Mouse (Mus musculus) MEL (cell line): ENCODE measurements around the gene Gys1. TPM values are rescaled to one million over a fixed set of nuclear protein-coding genes. Genes with fewer than 3 reads are reported as not detected.

Experiments
- DNase-seq: peaks from one replicate; pipeline ENCODE4 v3.0.0; 2011; ENCODE audit warnings: low read depth, low spot score
- H3K27ac ChIP-seq: 2 replicates; pipeline ENCODE4 v1.5.1; 2012; ENCODE audit warnings: low read depth, mild to moderate bottlenecking, control low read depth, low read length, moderate library complexity; ENCODE audit not compliant: control insufficient read depth
- H3K27me3 ChIP-seq, 2 experiments: fragments of 150-350 bp in 1 of 2; sonication (generic) in 1 of 2; 2 replicates each; pipeline ENCODE4 v1.6.1; 2012; ENCODE audit warnings: low read length in 2 of 2, mild to moderate bottlenecking in 2 of 2, improper control_type of control experiment in 1 of 2, moderate library complexity in 1 of 2; ENCODE audit not compliant: insufficient read depth in 2 of 2, control insufficient read depth in 1 of 2
- H3K36me3 ChIP-seq, 2 experiments: 2 replicates each; pipeline ENCODE4 v1.6.1; 2012 to 2014; ENCODE audit warnings: low read length in 2 of 2, improper control_type of control experiment in 1 of 2, inconsistent platforms in 1 of 2, mild to moderate bottlenecking in 1 of 2; ENCODE audit not compliant: insufficient read depth in 2 of 2, control insufficient read depth in 1 of 2
- H3K4me1 ChIP-seq, 2 experiments: fragments of 150-350 bp in 1 of 2; sonication (generic) in 1 of 2; 2 replicates each; pipeline ENCODE4 v1.6.1; 2012; ENCODE audit warnings: low read length in 2 of 2, improper control_type of control experiment in 1 of 2, mild to moderate bottlenecking in 1 of 2; ENCODE audit not compliant: insufficient read depth in 2 of 2, control insufficient read depth in 1 of 2
- H3K4me3 ChIP-seq, 2 experiments: fragments of 150-350 bp in 1 of 2; sonication (generic) in 1 of 2; 2 replicates each; pipeline ENCODE4 v1.5.1; 2012; ENCODE audit warnings: low read depth in 2 of 2, low read length in 2 of 2, mild to moderate bottlenecking in 2 of 2, moderate library complexity in 2 of 2, control low read depth in 1 of 2, improper control_type of control experiment in 1 of 2; ENCODE audit not compliant: control insufficient read depth in 1 of 2, insufficient read depth in 1 of 2
- H3K79me2 ChIP-seq: 2 replicates; pipeline ENCODE4 v1.6.1; 2012; ENCODE audit warnings: mild to moderate bottlenecking, low read length, moderate library complexity; ENCODE audit not compliant: control insufficient read depth, poor library complexity, insufficient read depth
- H3K9ac ChIP-seq: 2 replicates; pipeline ENCODE4 v1.6.1; 2012; ENCODE audit warnings: low read depth, mild to moderate bottlenecking, control low read depth, low read length, moderate library complexity; ENCODE audit not compliant: control insufficient read depth, poor library complexity, severe bottlenecking
- H3K9me3 ChIP-seq: fragments of 150-350 bp; sonication (generic); replicated peaks from 2 replicates; pipeline ENCODE4 v1.6.1; 2012; ENCODE audit warnings: mild to moderate bottlenecking, low read length, improper control_type of control experiment, moderate library complexity; ENCODE audit not compliant: insufficient read depth
- BHLHE40 ChIP-seq: IDR thresholded peaks from 2 replicates; pipeline ENCODE4 v1.6.1; 2012; ENCODE audit warnings: low read depth, mild to moderate bottlenecking, inconsistent platforms, low read length, improper control_type of control experiment, borderline replicate concordance
- CHD1 ChIP-seq: IDR thresholded peaks from 2 replicates; pipeline ENCODE4 v1.6.1; 2012; ENCODE audit warnings: low read depth, mild to moderate bottlenecking, inconsistent platforms, low read length, improper control_type of control experiment
- CHD2 ChIP-seq: IDR thresholded peaks from 2 replicates; pipeline ENCODE4 v1.6.1; 2011; ENCODE audit warnings: low read length, improper control_type of control experiment
- CTCF ChIP-seq, 3 experiments: IDR thresholded peaks in 2 of 3; conservative IDR thresholded peaks in 1 of 3; 2 replicates each; pipeline ENCODE4 v1.5.1; 2011 to 2012; ENCODE audit warnings: low read length in 3 of 3, low read depth in 2 of 3, mild to moderate bottlenecking in 2 of 3, improper control_type of control experiment in 1 of 3, inconsistent platforms in 1 of 3, mixed read lengths in 1 of 3, moderate library complexity in 1 of 3; ENCODE audit not compliant: control insufficient read depth in 1 of 3, insufficient read depth in 1 of 3, poor library complexity in 1 of 3, severe bottlenecking in 1 of 3
- E2F4 ChIP-seq: IDR thresholded peaks from 2 replicates; pipeline ENCODE4 v1.6.1; 2011; ENCODE audit warnings: low read depth, low read length, improper control_type of control experiment, borderline replicate concordance
- ELF1 ChIP-seq: IDR thresholded peaks from 2 replicates; pipeline ENCODE4 v1.6.1; 2014; ENCODE audit warnings: low read depth, mild to moderate bottlenecking, inconsistent platforms, low read length, improper control_type of control experiment, moderate library complexity
- ETS1 ChIP-seq: IDR thresholded peaks from 2 replicates; pipeline ENCODE4 v1.6.1; 2012; ENCODE audit warnings: low read depth, mild to moderate bottlenecking, inconsistent platforms, low read length, improper control_type of control experiment, moderate library complexity
- GABPA ChIP-seq: IDR thresholded peaks from 2 replicates; pipeline ENCODE4 v1.6.1; 2012; ENCODE audit warnings: low read depth, mild to moderate bottlenecking, inconsistent platforms, low read length, improper control_type of control experiment, moderate library complexity
- GATA1 ChIP-seq: IDR thresholded peaks from 2 replicates; pipeline ENCODE4 v1.6.1; 2011; ENCODE audit warnings: low read depth, low read length, improper control_type of control experiment
- HCFC1 ChIP-seq: IDR thresholded peaks from 2 replicates; pipeline ENCODE4 v1.6.1; 2012; ENCODE audit warnings: low read depth, mild to moderate bottlenecking, inconsistent platforms, low read length, improper control_type of control experiment, moderate library complexity
- MAFK ChIP-seq: IDR thresholded peaks from 2 replicates; pipeline ENCODE4 v1.6.1; 2011; ENCODE audit warnings: low read depth, mild to moderate bottlenecking, low read length, improper control_type of control experiment, borderline replicate concordance
- MXI1 ChIP-seq: IDR thresholded peaks from 2 replicates; pipeline ENCODE4 v1.6.1; 2011; ENCODE audit warnings: mild to moderate bottlenecking, low read depth, low read length, improper control_type of control experiment
- MYB ChIP-seq: IDR thresholded peaks from 2 replicates; pipeline ENCODE4 v1.6.1; 2011; ENCODE audit warnings: mild to moderate bottlenecking, low read depth, low read length, improper control_type of control experiment
- MYC ChIP-seq: IDR thresholded peaks from 2 replicates; pipeline ENCODE4 v1.6.1; 2011; ENCODE audit warnings: low read depth, mild to moderate bottlenecking, low read length, improper control_type of control experiment, moderate library complexity
- POLR2A ChIP-seq, 2 experiments: IDR thresholded peaks; 2 replicates each; pipeline ENCODE4 v1.6.1; 2011 to 2012; ENCODE audit warnings: low read length in 2 of 2, mild to moderate bottlenecking in 2 of 2, control low read depth in 1 of 2, improper control_type of control experiment in 1 of 2, low read depth in 1 of 2, moderate library complexity in 1 of 2; ENCODE audit not compliant: control insufficient read depth in 1 of 2, insufficient read depth in 1 of 2, poor library complexity in 1 of 2
- POLR2AphosphoS2 ChIP-seq: IDR thresholded peaks from 2 replicates; pipeline ENCODE4 v1.6.1; 2011; ENCODE audit warnings: low read length, improper control_type of control experiment
- RAD21 ChIP-seq: IDR thresholded peaks from 2 replicates; pipeline ENCODE4 v1.6.1; 2011; ENCODE audit warnings: mild to moderate bottlenecking, low read depth, low read length, improper control_type of control experiment
- SIN3A ChIP-seq: IDR thresholded peaks from 2 replicates; pipeline ENCODE4 v1.6.1; 2012; ENCODE audit warnings: low read length, improper control_type of control experiment, inconsistent platforms
- SMC3 ChIP-seq: IDR thresholded peaks from 2 replicates; pipeline ENCODE4 v1.6.1; 2011; ENCODE audit warnings: low read depth, low read length, improper control_type of control experiment
- TAL1 ChIP-seq: IDR thresholded peaks from 2 replicates; pipeline ENCODE4 v1.6.1; 2012; ENCODE audit warnings: mild to moderate bottlenecking, inconsistent platforms, low read length, moderate library complexity, mixed read lengths
- TBP ChIP-seq: IDR thresholded peaks from 2 replicates; pipeline ENCODE4 v1.8.0; 2011; ENCODE audit warnings: low read depth, low read length, improper control_type of control experiment
- TCF12 ChIP-seq: IDR thresholded peaks from 2 replicates; pipeline ENCODE4 v1.6.1; 2014; ENCODE audit warnings: low read depth, mild to moderate bottlenecking, inconsistent platforms, low read length, improper control_type of control experiment, moderate library complexity
- UBTF ChIP-seq: IDR thresholded peaks from 2 replicates; pipeline ENCODE4 v1.6.1; 2012; ENCODE audit warnings: low read depth, mild to moderate bottlenecking, inconsistent platforms, low read length, improper control_type of control experiment, moderate library complexity, borderline replicate concordance; ENCODE audit not compliant: insufficient read depth
- ZC3H11A ChIP-seq: IDR thresholded peaks from 2 replicates; pipeline ENCODE4 v1.6.1; 2012; ENCODE audit warnings: low read depth, mild to moderate bottlenecking, inconsistent platforms, low read length, improper control_type of control experiment
- ZKSCAN1 ChIP-seq: IDR thresholded peaks from 2 replicates; pipeline ENCODE4 v1.6.1; 2012; ENCODE audit warnings: low read depth, mild to moderate bottlenecking, inconsistent platforms, low read length, improper control_type of control experiment, moderate library complexity
- ZMIZ1 ChIP-seq: IDR thresholded peaks from 2 replicates; pipeline ENCODE4 v1.6.1; 2012; ENCODE audit warnings: low read depth, mild to moderate bottlenecking, inconsistent platforms, low read length, improper control_type of control experiment, moderate library complexity
- ZNF384 ChIP-seq: IDR thresholded peaks from 2 replicates; pipeline ENCODE4 v1.6.1; 2012; ENCODE audit warnings: low read depth, mild to moderate bottlenecking, inconsistent platforms, low read length, improper control_type of control experiment
- polyA plus RNA-seq, 2 experiments: library from polyadenylated mRNA; stranded (reverse) in 1 of 2; unstranded in 1 of 2; fragments of >175 nt in 1 of 2; fragments of >200 nt in 1 of 2; gene quantifications; 2 replicates each; pipeline versions ENCODE4 v1.2.1 to v1.2.4; 2012; ENCODE audit warnings: low replicate concordance in 2 of 2, low read depth in 1 of 2; ENCODE audit not compliant: insufficient read length in 2 of 2, insufficient read depth in 1 of 2, missing spikeins in 1 of 2
- total RNA-seq: library from RNA; depleted of rRNA; stranded (reverse); fragments of 300-350 nt; gene quantifications from 2 replicates; pipeline ENCODE4 v1.2.3, GENCODE M21; 2012

The Gys1 gene
- total and polyA plus RNA-seq, 3 experiments: 12.8 to 46.9 TPM; not detected in 1

- Histone ChIP-seq H3K9ac (peak overlapping the region; percentile 31), H3K27ac (no peak overlapping the region), H3K36me3 (peaks cover 0 to 16% of the 10 kb centered on the region in 2 experiments; a peak in 2 of 4 replicates), H3K27me3 (no peaks in the 10 kb centered on the region), H3K9me3 (no peaks in the 10 kb centered on the region), H3K4me3 (no peak overlapping the region), H3K79me2 (peaks cover 10% of the 10 kb centered on the region), H3K4me1 (peaks cover 3 to 31% of the 10 kb centered on the region in 2 experiments)
- TF ChIP-seq ELF1 (no peak), TCF12 (no peak), SIN3A (peak; percentile 82), TAL1 (no peak), CHD1 (no peak), MXI1 (peak; percentile 55; the same call in 1 of the 2 replicates), TBP (no peak), E2F4 (no peak), MYC (peak; percentile 63; the same call in 1 of the 2 replicates), POLR2AphosphoS2 (no peak), RAD21 (peak; percentile 86), MYB (no peak), ZC3H11A (peak; percentile 87), CHD2 (no peak), CTCF (IDR thresholded peaks at IDR 0.05 in 2 of 3, conservative IDR thresholded peaks at IDR 0.05 in 1 of 3; ENCODE audit: control insufficient read depth in 1 of 3, insufficient read depth in 1 of 3, low read depth in 2 of 3, low read length in 3 of 3, poor library complexity in 1 of 3, severe bottlenecking in 1 of 3) (peak; percentile 46 to 90 (median 82)), ETS1 (0 out of 2 replicates have a peak, but pooled peaks have one; percentile 10), BHLHE40 (0 out of 2 replicates have a peak, but pooled peaks have one; percentile 26), GATA1 (no peak), ZMIZ1 (no peak), GABPA (no peak), POLR2A (IDR thresholded peaks at IDR 0.05; ENCODE audit: control insufficient read depth in 1 of 2, insufficient read depth in 1 of 2, low read depth in 1 of 2, low read length in 2 of 2, poor library complexity in 1 of 2) (no peak), SMC3 (peak; percentile 82), ZNF384 (peak; percentile 52; the same call in 1 of the 2 replicates), HCFC1 (peak; percentile 68), ZKSCAN1 (no peak), MAFK (no peak), UBTF (no peak)
- peak; percentile 89 for DNase-seq
Observed at GRCm38 (mm10) chr7:45470869-45471268, 36.2 kb downstream of the Gys1 start.
